Mouse (Mus musculus): ENCODE results near the gene Mical2.

DNA sequence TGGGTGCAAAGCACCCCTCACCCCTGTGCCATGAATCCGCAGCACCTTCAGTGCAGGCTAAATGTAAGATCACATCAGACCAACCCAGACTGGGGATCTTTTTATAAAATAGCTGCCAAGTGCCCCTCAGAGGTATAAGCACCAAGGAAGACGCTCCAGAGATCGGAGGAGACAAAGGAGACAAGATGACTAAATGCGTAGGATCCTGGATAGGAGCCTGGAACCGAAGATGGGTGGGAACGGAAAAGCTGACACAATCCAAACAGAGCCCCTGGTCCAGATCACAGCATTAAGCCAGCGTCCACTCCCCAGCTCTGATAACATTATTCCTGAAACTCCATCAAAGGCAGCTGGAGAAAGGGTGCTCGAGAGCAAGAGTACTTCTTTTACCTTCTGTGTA is 105.3 kb downstream of the Mical2 start:
- TF ChIP-seq CTCF (IDR thresholded peaks at IDR 0.05) (no peak), POLR2A (IDR thresholded peaks at IDR 0.05; ENCODE audit: insufficient read depth, low read depth, low read length) (no peak)
